Mouse (Mus musculus) embryo, embryonic 10 days (tissue): ENCODE measurements around the gene Mtif3.
"Not testable (repeated sequence)": the region's sequence is repeated elsewhere in the genome, so short reads cannot be mapped to it uniquely, and the experiment has no call there.

Experiments used
- DNase-seq: peaks from one replicate; pipeline ENCODE4 v3.0.0-alpha.2; 2015; ENCODE audit warnings: low spot score

The Mtif3 gene

DNA sequence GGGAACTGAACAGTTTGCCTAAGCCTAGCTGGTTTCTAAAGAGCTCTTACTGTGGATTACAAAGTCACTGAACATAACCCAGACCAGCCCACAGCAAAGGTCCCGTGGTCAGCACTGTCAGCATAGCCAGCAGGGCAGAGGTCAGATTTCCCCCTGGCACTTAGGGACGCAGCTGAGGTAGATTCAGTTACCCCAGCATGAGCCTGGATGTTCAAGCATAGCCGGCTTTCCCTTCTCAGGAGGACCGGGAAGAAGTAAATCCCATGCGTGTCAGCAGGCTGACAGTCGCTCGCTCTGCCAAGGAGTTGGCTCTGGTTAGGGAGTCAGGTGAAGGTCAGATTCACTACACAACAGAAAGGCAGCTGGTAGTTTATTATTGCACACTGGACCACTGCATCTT is 9.0 kb downstream of the Mtif3 start:
- DNase-seq = no peak

DNA sequence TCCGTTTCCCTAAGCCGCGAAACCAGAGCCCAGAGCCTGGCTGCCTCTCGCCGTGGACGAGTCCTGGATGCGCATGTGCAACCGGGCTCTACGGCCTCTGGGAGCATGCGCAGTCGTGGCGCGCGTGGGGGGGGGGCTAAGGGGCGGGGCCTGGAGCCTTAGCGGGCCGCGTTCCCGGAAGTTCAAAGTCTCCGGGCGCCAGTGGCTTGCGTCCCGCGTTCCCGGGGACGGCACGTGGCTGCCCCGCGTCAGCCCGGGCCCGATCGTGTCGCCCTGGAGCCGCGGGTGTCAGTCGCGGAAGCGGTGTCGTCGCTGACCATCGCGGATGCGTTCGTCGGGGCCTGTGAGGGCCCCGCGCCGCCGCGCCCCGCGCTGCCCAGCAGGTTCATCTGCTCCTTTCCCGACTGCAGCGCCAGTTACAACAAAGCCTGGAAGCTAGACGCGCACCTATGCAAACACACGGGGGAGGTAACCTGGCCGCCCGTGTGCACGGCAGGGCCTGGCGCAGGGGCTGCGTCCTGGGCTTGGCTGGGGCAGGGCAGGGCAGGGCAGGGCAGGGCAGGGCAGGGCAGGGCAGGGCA is 15.0 kb downstream of the Mtif3 start, which contains the start of gene Gtf3a:
Gtf3a (plus strand) TSS at position 150 of the 581 bp plus-strand sequence.
- DNase-seq = peak; percentile 91

DNA sequence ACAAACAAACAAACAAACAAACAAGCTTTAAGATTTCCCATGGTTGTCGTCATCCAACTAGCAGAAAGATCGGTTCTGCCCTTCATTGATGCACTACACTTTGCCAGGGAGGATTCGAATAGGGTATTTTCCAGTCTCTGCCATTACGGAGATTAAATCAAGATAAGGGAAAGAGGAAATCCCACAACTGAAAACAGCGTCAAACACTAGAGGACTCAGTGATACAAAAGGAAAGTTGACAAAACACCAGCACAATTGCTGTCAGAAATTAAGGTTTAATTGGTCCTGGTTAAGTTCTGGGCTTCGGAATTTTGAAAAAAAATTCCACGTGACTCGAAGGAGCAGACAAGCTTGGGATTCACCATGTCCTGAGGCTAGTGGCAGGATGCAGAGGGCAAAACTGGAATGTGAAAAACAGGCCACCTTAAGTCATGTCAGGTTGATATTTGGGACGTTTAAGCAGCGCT is 15.5 kb downstream of the Mtif3 start:
- no peak for DNase-seq

DNA sequence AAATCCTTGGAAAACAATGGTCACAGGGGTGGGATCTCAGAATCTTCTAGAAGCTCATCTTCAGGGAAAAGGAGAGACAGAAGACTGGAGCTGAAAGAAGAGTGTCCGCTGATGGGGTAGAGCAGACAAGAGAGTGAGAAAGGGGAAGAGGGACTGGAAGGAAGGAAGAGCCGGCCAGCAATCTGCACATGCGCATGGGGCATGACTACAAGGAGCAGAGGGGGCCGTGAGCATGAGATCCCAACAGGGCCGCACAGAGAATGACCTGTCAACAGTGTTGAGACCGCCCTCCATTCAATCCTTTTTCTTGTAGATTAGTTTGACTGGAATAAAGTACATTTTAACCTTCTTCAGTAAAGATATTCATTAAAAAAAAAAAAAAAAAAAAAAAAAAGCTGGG is 16.1 kb downstream of the Mtif3 start:
- DNase-seq = no peak

DNA sequence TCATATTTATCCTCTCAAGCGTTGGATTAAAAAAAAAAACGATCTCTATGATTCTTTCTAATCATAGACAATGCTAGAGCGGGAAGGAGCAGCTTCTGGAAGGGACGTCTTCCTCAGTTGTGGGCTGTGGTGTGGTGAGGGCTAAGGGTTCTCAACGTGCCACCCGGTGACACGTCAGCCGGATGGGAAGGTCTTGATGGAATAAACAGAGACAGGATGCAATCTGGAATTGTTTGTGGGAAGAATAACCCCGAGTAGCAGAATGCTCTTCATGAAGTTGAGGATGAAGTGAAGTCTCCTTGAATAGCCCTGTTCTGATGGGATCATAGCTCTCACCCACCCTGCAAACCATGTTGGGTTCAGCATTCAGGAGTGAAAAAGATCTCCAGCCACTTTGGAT is 16.9 kb downstream of the Mtif3 start:
- no peak for DNase-seq

DNA sequence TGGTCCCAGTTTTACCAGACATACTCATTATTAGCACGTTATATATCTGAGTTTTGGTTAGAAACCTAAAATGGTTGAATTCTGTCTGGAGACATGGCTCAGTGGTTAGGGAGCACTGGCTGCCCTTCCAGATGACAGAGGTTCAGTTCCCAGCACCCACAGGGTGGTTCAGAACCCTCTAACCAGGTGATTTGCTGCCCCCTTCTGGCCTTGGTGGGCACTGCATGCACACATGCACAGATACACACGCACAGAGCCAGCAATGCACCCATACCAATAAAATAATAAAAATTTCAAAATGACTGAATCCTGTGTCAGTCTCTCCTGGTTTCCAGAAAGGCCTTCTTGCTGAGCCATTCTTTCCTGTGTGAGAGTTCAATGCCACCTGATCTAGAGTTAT is 19.0 kb downstream of the Mtif3 start:
- no peak for DNase-seq

DNA sequence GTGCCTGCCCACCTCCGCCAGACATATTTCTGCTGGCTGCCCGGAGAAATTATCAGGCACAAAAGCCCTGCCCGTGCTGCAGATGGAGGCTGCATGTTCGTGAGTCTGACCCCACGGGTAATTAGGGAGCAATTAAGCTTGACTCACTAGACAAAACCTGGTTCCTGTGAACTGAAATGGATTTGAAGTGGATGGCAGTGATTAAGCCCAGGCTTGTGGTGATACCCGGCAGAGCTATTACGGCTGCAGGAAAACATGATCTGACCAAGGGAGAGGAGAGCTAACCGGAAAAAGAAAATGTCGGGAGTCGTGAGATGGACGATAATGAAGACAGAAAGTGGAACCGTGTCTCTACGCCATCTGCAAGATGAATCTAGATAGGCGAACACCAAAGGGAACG is 20.6 kb downstream of the Mtif3 start:
- DNase-seq = no peak

DNA sequence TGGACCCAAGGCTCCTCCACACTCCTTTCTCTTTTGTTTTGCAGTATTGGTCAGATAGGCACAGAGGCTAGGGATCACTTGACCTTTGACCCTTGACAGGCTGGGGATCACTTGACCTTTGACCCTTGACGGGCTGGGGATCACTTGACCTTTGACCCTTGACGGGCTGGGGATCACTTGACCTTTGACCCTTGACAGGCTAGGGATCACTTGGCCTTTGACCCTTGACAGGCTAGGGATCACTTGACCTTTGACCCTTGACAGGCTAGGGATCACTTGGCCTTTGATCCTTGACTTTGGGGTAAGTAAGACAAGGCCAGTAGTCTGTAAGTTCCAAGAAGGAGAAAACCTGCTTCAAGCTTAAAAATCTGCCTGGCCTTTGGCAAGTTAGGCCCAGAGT is 21.7 kb downstream of the Mtif3 start:
- not testable (repeated sequence) for DNase-seq

DNA sequence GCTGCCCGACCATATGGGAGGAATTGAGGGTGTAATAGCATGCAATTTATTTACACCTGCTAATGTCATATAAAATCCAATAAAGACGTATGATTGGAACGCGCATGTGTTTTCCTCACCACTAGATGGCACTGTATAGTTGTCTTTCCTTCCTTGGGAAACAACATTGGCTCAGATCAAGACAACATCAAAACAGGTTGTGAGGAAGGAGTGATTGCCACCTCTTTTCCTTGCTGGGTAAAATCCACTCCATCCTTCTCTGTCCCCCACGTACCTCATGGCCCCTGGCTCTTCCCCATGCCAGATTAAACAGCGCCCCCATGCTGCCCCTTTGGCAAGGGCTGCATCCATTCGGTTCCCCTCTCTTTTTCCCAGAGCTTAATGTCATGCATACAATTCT is 23.4 kb downstream of the Mtif3 start:
- peak; percentile 81 for DNase-seq

DNA sequence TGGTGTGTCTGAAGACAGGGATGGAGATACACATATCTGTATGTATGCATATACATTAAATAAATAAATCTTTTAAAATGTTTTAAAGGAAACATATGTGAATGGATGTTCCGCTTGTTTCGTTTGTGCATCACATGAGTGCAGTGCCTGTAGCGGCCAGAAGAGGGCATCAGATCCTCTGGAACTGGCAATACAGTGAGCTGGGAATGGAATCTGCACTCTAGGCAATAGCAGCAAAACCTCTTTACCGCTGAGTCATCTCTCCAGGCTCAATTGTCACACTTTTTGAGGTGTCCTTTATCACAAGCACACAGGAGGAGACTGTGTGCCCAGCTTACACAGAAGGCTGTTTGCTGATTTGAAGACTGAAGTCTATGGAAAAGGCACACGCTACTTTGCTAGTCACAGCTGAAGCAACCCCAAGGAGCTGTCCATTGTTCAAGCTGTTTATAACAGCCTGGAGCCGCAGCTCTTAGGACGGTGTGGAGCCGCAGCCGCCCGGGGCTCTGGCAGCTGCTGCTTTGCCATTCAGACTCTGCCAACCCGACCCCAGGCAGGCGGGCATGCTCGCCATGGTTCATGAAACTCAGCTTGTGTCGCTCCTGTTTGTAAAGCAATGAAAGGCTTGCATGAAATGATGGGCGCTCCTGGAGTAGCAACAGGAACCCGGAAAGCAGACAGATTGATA is 24.3 kb downstream of the Mtif3 start:
- DNase-seq = no peak

DNA sequence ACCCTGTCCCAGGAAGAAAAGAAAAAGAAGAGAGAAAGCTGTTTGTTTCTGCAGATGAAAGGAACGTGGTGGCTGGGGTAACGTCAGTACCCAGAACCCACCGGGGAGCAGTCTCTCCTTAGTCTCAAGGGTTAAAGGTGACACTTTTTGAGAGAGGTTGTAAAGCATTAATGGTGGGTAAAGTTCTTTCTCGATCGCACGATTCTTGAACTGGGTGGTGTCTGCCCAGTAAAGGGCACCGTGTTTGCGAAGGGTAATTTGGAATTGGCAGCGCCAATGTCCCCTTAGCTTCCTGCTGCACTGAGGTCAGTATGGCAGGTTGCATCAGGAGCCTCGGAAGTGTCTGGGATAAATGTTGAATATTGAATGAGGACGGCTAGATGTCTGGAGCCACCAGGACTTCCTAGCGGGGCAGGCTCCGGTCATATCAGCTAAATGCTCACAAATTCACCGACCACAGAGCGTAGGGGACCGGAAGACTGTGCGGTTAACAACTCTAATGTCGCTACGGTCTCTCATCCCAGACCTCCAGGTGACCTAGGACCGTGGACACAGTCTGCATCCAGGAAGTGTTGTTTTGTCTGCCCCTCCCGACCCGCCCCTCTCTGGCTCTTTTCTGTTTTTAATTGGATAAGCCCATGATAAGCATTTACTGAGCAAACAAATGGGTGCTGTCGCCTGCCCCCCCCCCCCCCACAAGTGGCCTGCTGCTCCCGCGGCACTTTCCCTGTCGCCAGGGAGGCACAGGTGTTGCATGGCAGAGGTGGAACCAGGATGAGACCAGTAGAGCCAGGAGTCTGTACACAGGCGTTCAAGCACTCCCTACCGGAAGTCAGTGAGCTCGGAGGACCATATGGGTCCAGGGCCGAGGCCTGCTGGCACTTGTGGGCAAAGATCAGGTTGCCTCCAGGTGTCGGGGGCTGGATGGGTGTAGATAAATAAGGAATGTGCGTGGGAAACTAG is 25.8 kb downstream of the Mtif3 start:
- no peak for DNase-seq

DNA sequence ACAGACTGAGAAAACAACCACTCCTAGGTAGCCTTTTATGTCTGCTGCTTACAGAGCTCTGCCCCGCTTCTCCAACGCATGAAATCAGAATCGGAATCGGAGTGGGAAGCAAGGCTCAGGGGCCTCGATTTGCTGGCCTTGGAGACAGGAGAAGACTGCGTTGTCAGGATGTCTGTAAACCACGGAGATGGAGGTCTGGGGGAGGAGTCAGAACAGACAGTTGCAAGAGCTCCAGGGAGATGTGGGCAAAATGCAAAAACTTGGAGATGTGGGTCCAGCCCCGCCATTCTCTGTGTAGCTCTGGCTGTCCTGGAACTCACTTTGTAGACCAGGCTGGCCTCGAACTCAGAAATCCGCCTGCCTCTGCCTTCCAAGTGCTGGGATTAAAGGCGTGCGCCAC is 30.1 kb downstream of the Mtif3 start:
- no peak for DNase-seq

DNA sequence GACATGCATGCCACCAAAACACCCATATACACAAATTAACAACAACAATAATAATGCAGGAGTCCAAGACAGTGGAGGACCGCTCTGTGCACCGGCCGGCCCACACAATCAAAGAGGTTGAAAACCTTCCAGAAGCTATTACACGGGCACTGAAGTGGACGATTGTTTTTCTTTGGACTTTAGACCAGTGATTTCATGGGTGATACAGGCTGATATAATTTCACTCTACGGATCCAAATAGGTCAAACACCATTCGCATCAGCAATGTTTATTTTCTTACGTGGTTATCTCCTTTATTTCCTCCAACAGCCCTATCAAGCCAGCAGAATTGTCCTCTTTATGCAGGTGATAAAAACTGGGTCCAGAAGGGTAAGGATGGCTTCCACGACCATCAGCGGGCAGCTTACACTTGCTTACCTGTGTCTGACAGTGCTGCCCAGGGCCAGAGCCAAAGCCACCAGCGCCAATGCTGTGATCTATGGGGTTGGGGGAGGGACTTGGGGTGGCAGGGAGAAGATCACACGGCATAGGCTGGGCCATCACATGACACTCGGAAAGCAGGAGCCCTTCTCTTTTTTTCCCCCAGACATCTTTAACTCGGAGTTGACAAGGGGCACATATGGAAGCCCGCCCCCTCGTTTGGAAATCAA is 31.6 kb downstream of the Mtif3 start:
- DNase-seq = no peak

DNA sequence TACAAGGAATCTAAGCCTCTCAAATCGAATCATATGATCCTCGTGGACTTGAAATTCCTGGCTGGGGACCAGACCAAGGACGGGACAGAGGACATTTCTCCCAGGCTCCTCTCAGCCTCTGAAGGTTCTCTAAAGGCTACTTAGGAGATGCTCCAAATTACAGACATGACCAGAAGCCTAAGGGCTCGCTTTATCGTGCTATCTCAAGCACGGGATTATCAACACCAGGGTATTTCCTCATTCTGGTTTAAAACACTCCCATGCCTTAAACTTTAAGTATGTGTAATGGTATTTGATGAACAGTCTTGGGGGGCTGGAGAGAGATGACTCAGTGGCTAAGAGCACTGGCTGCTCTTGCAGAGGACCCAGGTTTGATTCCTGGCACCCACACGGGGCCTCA is 32.2 kb downstream of the Mtif3 start:
- no peak for DNase-seq

DNA sequence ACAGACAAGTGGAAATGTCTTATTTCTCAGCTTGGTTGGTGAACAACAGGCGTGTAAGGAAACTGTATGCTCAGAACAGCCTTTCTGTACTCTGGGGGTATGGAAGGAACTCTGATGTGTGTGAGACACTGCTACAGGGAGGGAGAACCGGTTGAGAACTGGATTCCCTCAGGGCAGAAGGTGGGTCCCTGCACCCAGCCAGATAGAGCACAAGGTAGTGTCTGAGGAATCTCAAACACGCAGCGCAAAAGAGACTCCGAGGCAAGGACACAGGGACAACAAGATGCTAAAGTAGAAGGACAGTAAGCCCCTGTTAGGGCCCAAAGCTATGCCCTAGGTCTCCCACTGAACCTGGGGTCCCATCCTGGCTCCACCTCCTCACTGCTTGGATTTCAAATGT is 36.9 kb downstream of the Mtif3 start:
- no peak for DNase-seq

DNA sequence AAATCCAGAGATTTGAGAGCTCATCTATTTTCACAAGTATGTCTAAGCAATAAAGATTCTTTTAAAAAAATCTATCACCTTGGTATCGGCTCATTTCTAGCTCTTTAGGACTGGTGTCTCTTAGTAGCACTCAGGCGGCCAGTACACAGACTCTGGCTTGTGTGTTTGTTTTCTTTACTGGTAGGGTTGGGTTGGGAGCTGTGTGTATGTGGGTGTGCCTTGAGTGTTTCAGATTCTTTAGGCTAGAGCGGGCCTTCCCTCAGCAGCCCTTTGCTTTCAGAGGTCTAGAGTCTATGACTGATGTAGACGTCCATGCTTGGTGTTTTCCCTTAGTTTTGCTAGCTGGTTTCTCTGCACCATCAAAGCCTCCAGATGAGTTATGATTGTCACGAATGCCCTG is 40.1 kb downstream of the Mtif3 start:
- DNase-seq = no peak

DNA sequence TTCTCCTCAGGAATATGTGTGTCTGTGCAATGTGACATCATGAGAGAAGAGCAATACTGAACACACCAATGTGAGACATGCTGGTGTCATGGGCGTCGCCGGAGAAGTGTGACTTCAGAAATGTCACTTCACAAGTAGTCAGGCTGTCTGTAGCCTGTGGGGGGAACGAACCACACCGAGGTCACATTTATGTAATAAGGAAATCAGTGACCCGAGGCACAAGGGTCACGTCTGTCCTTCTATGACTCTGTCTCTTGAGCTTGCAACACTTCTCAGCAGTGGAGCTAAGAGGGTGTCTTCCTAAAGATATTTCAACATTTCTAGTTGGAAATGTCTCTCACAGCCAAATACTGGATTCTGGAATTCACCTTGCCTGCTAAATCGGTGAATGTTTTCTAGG is 42.4 kb downstream of the Mtif3 start:
- peak; percentile 37 for DNase-seq

DNA sequence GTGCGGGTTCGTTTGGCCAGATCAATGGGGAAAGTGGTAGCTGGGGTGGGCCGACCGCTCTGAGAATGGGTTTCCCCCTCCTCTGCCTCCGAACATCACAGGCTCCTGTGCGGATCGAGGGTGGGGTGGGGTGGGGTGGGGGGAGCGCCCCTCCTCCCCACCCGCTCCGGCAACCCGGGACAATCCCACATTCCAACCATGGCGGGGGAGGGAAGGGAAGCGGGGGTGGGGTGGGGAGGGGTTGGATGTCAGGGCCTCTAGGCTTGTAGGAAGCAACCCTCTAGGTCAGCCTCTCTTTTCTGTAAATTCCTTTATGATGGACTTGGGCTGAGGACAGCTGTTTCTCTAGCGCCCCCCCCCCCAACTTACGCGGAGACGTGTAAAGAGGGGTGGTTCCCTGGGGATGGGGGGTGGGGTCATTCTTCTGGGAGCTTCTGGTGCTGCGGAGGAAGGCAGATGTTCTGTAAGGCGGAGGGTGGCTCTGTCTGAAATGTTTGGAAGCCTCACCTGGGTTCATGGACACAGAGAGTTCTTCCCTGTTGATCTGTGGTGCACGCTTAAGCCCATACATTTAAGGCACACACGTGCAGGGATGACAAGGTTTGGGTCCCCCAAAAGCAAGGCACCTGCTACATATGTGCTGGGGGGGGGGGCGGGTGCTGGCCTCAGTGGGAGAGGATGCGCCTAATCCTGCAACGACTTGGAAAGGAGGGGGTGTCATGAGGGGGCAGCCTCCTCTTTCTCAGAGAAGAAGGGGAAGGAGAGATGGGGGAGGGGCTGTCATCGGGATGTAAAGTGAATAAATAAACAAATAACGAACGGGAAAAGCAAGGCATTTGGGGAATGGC is 43.1 kb downstream of the Mtif3 start:
- no peak for DNase-seq

DNA sequence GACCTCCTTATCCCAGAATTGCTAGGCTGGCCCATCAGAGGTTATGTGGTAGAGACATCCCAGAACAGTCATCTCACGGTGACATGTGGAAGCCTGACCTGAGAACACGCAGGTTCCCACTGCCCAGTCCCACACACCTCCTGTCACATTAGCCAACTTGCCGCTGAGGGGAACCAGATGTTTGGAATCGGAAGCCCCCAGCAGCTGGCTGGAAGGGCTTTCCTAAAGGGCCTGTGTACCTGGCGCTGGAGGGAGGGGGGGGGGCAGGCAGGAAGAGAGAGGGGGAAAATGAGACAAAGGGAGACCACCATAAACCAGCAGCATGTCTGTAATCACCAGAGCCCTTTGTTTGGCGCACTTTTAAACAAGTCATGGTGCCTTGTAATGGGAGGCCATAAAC is 43.7 kb downstream of the Mtif3 start:
- no peak for DNase-seq

DNA sequence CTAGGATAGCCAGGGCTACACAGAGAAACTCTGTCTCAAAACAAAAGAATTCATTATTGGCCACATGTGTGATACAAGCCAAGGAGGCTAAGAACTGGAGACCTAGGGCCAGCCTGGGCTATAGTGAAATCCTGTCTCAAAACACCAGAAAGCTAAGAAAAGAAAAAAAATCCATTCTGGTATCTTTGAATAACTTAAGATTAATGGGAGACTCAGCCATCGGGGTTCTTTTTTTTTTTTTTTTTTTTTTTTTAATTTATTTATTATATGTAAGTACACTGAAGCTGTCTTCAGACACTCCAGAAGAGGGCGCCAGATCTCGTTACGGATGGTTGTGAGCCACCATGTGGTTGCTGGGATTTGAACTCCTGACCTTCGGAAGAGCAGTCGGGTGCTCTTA is 46.2 kb downstream of the Mtif3 start:
- DNase-seq = not testable (repeated sequence)

DNA sequence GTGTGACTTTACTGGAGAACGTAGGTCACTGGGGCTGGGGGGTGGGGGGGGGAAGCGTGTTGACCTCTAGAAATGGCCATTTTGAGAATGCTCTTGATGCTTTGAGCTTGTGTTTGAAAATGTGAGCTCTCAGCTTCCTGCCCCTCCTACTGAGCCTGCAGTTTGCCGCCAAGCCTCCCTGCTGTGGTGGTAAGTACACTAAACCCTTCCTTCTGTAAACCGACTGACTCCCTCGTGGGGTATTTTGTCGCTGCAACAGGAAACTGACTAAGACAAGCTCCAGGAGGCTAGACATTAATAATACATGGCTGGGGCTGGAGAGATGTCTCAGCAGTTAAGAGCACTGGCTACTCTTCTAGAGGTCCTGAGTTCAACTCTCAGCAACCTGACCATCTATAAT is 46.8 kb downstream of the Mtif3 start:
- DNase-seq = no peak
